Mouse (Mus musculus) gastrocnemius, postnatal 4 days (tissue): ENCODE data around the gene Slc22a21. TPM values are rescaled to one million over a fixed set of nuclear protein-coding genes. Genes with fewer than 3 reads are reported as not detected.

Experiments used
- DNase-seq, 2 experiments: peaks; one replicate each; pipeline ENCODE4 v3.0.0; 2021 to 2022; ENCODE audit warnings: low spot score in 2 of 2, mixed read lengths in 2 of 2
- total RNA-seq, 2 experiments: library from RNA; stranded (reverse); gene quantifications; 2 replicates each; pipeline ENCODE4 v1.2.3; 2021

The Slc22a21 gene
- total RNA-seq, 2 experiments from 2014 or later = 3.3 to 3.6 TPM

- DNase-seq = no peak
Measured at GRCm38 (mm10) chr11:53908686-53909085, 71.4 kb downstream of the Slc22a21 start.

DNA sequence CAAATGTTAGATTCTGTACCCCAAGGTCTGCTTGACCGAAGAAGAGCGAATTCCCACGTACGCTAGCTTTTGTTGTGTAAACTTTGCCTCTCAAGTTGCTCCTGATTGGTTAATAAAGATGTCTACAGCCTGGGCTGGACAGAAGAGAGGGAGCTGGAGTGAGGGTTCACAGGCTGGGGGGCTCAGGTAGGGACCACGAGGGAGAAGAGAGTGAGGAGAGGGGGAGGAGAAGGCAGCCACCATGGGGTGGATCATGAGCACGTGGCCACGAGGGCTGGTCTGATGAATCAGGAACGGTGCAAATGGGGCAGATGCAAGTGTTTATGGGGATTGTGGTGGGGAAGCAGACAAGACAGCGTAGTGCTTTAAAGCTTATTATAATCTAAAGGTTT lies 75.6 kb downstream of the Slc22a21 start:
- DNase-seq = no peak

GRCm38 (mm10) chr11:53903781-53904533 lies 76.2 kb downstream of the Slc22a21 start:
- DNase-seq = no peak

DNA sequence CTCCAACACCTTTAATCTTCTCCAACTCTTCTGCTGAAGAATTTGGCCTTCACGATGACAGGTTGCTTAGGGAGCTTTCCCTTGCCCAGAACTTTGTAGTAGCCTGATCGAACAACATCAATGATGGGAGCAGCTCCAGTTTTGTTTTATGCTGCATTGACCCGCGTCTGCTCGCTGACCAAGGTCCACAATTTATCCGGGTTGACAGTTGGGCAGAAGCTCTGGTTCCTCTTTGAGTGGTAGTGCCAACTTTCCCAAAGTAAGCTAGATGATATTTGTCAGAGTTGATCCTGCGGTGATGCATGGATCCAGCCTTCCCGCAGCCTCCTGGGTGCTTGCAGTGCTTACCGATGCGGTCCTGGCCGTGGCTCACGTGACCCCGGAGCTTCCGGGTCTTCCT lies 77.4 kb downstream of the Slc22a21 start:
- DNase-seq = no peak

DNA sequence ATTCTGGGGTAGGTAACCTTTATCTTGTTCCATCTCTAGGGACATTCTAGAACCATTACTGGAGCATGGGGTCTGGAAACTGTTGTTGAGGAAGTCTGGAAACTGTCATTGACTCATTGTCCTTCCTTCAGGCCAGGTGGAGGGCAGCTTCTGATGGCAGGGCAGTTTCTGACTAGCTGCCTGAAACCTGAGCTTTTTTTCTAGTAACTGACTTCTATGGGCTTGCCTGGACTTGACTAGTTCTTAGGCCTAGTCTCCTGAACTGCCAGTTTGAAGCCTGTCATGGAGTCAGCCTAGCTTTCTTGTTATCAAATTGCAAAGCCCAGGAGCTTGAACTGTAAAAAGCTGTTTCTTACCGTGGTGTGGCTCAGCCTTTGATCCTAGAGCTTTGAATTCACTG lies 79.1 kb downstream of the Slc22a21 start:
- DNase-seq = no peak

GRCm38 (mm10) chr11:53899981-53900380 lies 80.2 kb downstream of the Slc22a21 start:
- DNase-seq = no peak

Other genes with a start within 250 kb of the Slc22a21 start
- gene Irf1, start 210.3 kb downstream of the Slc22a21 start, total RNA-seq = 10 to 100 TPM; 16.1 to 17.0 TPM
- under 1 TPM; 0.31 to 0.32 TPM for gene Gm17334, start 207.1 kb downstream of the Slc22a21 start, total RNA-seq
- gene Gm12216, start 121.1 kb downstream of the Slc22a21 start, total RNA-seq = 1 to 10 TPM; 3.2 to 4.6 TPM
- 1 to 10 TPM; 8.6 to 8.8 TPM for gene Slc22a5, start 88.7 kb downstream of the Slc22a21 start, total RNA-seq
- gene Slc22a4, start 47.8 kb upstream of the Slc22a21 start, total RNA-seq = 1 to 10 TPM in 1 of 2 experiments, under 1 TPM in 1; 0.83 to 1.1 TPM
- gene Pdlim4, start 88.7 kb upstream of the Slc22a21 start, total RNA-seq = 10 to 100 TPM; 65.2 to 67.1 TPM
- 10 to 100 TPM; 37.1 to 40.3 TPM for gene P4ha2, start 119.8 kb upstream of the Slc22a21 start, total RNA-seq